Mouse (Mus musculus) forebrain, embryonic 11.5 days (tissue): ENCODE results near the gene Meis1. TPM values are rescaled to one million over a fixed set of nuclear protein-coding genes. Genes with fewer than 3 reads are reported as not detected.
A peak's percentile ranks its signal among the peaks of the same experiment; 100 is the strongest.

Experiments
- ATAC-seq: fragments of 200-750 bp; cut with Nextera tagmentation; replicated peaks from 2 replicates; pipeline ENCODE4 v1.8.0; 2017; ENCODE audit warnings: moderate TSS enrichment; ENCODE audit not compliant: low FRiP score
- DNase-seq: peaks from one replicate; pipeline ENCODE4 v3.0.0-alpha.2; 2017; ENCODE audit warnings: low spot score
- H3K27ac ChIP-seq: fragments of 300-500 bp; sonication (generic); 2 replicates; pipeline ENCODE4 v1.5.1; 2014; ENCODE audit warnings: low read depth, low read length
- H3K27me3 ChIP-seq: fragments of 300-500 bp; sonication (generic); 2 replicates; pipeline ENCODE4 v1.6.1; 2014; ENCODE audit warnings: mild to moderate bottlenecking, low read length, mixed read lengths; ENCODE audit not compliant: control insufficient read depth, insufficient read depth
- H3K36me3 ChIP-seq: fragments of 300-500 bp; sonication (generic); 2 replicates; pipeline ENCODE4 v1.6.1; 2014; ENCODE audit warnings: mild to moderate bottlenecking, low read length, moderate library complexity, mixed read lengths; ENCODE audit not compliant: control insufficient read depth, insufficient read depth
- H3K4me1 ChIP-seq: fragments of 300-500 bp; sonication (generic); replicated peaks from 2 replicates; pipeline ENCODE4 v1.6.1; 2014; ENCODE audit warnings: low read length, mixed read lengths; ENCODE audit not compliant: control insufficient read depth, insufficient read depth
- H3K4me2 ChIP-seq: fragments of 300-500 bp; sonication (generic); 2 replicates; pipeline ENCODE4 v1.6.1; 2014; ENCODE audit warnings: low read depth, mild to moderate bottlenecking, low read length, moderate library complexity, mixed read lengths; ENCODE audit not compliant: severe bottlenecking
- H3K4me3 ChIP-seq: fragments of 300-500 bp; sonication (generic); 2 replicates; pipeline ENCODE4 v1.5.1; 2014; ENCODE audit warnings: low read depth, low read length
- H3K9ac ChIP-seq: fragments of 300-500 bp; sonication (generic); 2 replicates; pipeline ENCODE4 v1.6.1; 2014; ENCODE audit warnings: low read length
- H3K9me3 ChIP-seq: fragments of 300-500 bp; sonication (generic); 2 replicates; pipeline ENCODE4 v1.6.1; 2016; ENCODE audit warnings: low read length, mixed read lengths; ENCODE audit not compliant: control insufficient read depth
- WGBS: fragments of 180-500 bp; shearing (Covaris S2); extraction: QIAGEN DNeasy Blood & Tissue Kit; methylation state at CpG from one replicate; pipeline ENCODE4 v1.1.7; 2014; 5-methylcytosine and 5-hydroxymethylcytosine counted together
- polyA plus RNA-seq: library from polyadenylated mRNA; unstranded; fragments of >200 nt; fragmentation: Nextera tagmentation; extraction: Ambion mirVana; gene quantifications from 2 replicates; pipeline ENCODE4 v1.2.1, GENCODE M21; 2014

Meis1 gene
- polyA plus RNA-seq, 1 experiment from 2014 or later = 29.9 TPM

DNA sequence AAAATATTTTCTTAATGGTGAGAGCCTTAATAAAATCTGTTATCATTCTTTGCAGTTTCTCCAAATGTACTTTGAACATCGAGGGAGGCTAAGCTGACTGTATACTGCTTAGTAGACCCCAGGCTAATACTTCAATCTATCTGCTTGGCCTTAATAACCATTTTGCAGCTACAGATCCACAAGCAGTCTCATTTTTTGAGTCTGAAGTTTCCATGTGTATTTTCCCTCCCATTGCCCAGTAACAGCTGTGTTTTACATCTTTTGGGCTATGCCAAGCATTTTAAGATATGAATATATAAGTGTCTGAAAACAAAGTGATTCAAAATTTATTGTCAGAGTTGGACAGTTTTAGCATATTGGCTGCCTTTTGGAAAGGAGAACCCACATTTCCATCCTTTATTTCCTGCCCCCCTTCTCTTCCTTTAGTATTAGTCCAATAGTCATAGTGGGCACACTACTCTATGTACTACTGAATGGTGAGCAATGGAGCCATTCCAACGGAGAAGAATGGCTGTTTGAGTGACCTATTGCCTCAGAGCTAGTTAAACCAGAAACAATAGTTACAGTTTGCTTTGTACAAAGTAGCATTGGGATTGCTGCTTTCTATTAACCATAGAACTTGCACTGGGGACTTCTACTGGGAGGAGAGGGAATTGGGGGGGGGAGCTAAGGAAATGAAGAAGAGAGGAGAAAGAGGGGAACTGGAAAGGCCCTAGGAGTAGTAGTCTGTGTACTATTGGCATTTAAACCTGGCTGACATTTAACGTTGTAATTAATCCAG, 12.7 kb downstream of the Meis1 start:
- DNase-seq (no peak), ATAC-seq (no peak)
- 43% methylated on average over 3 of the region's 3 CpGs for WGBS

DNA sequence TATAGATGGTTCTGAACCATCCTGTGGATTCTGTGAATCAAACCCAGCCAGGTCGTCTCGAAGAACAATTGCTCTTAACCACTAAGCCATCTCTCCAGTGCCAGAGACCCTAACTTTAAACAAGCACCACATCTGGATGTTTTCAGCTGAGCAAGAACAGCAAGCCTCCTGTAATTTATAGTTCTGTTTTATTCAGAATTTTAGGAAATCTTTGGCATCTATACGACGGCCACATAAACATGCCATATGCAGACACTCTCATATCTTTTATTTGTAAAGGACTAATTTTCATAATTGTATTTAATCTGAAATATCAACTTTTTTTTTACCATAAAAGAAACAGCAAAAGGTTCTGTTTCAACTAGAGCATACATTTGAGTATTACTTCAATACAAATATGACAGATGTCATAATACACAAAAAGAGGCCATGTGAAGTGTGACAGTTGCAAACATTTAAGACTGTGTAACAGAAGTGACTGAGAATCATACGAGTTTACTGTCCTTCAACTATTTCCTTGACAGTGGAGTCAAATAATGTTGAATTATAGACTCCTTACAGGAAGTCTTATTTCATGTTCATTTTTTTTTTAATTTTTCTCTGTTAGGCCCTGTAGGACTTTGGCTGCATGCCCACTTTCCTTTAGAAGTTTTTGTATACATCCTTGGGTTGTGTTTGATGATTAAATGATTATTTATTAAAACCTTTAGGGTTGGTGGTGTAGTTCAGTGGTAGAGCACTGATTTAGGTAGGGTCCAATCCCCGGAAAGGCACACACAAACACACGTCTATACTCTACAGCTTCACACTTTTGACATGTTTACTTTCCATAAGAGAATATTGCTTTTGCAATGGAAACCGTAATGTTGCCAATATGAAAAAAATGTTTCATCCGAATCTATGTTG, 13.5 kb downstream of the Meis1 start:
- Histone ChIP-seq H3K27me3 (peaks cover 17% of the 10 kb centered on the region), H3K27ac (no peak overlapping the region), H3K9me3 (no peaks in the 10 kb centered on the region), H3K4me1 (peaks cover 6% of the 10 kb centered on the region; the same call in 1 of the 2 replicates), H3K4me2 (no peak overlapping the region), H3K36me3 (no peaks in the 10 kb centered on the region), H3K9ac (no peak overlapping the region), H3K4me3 (no peak overlapping the region)
- no peak for DNase-seq
- 83% methylated on average over 9 of the region's 9 CpGs for WGBS
- ATAC-seq = no peak

More for the DNA sequence above, 12.7 kb downstream of the Meis1 start:
- no peak overlapping the region for H3K4me3 ChIP-seq
- H3K4me2 ChIP-seq = no peak overlapping the region
- no peak overlapping the region for H3K9ac ChIP-seq
- H3K27me3 ChIP-seq = peaks cover 22% of the 10 kb centered on the region
- no peaks in the 10 kb centered on the region for H3K9me3 ChIP-seq
- peaks cover 6% of the 10 kb centered on the region; the same call in 1 of the 2 replicates for H3K4me1 ChIP-seq
- no peak overlapping the region for H3K27ac ChIP-seq
- no peaks in the 10 kb centered on the region for H3K36me3 ChIP-seq

DNA sequence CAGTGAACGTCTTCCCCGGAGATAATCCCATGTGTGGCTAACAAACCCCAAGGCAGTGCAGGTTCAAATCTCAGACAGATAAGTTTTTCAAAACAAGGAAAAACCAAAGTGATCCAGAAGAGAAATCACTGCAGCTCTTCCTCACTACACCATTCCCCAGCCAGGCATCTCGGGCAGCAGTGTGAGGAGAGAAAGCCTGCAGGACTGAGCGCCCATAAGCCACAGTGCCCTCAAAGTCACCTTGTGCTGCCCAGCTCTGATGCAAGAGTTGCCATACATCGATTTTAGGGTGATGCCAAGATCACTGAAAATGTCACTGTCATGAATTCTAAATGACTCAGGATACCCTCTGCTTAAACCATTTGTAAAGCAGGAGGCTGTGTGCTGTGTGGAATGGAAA, 15.7 kb downstream of the Meis1 start:
- Histone ChIP-seq H3K9me3 (no peaks in the 10 kb centered on the region), H3K9ac (no peak overlapping the region), H3K36me3 (no peaks in the 10 kb centered on the region), H3K4me1 (peaks cover 6% of the 10 kb centered on the region; the same call in 1 of the 2 replicates), H3K27ac (no peak overlapping the region), H3K27me3 (peaks cover 6% of the 10 kb centered on the region; the same call in 1 of the 2 replicates), H3K4me3 (no peak overlapping the region), H3K4me2 (no peak overlapping the region)
- DNase-seq = no peak
- no peak for ATAC-seq
- WGBS = 33% methylated on average over 5 of the region's 5 CpGs

DNA sequence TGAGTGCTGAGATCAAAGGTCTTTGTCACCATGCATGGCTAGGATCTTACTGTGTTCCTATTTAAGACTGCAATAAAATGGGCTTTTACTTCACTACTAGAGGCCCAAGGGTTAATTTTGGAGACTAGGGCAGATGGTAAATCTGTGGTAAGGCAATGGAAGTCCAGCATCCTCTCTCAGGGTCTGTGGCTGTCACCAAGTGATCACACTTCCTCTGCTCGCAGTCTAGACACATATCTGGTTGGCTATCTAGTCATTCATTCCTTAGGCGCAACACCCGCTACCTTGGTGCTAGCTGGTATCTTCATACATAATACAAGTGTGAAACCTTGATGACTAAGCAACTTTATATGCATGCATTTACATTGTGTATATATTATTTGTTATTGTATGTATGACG, 22.0 kb downstream of the Meis1 start:
- 96% methylated on average over 4 of the region's 4 CpGs for WGBS
- DNase-seq = no peak
- Histone ChIP-seq H3K4me2 (no peak overlapping the region), H3K27me3 (no peaks in the 10 kb centered on the region), H3K4me3 (no peak overlapping the region), H3K9me3 (no peaks in the 10 kb centered on the region), H3K36me3 (no peaks in the 10 kb centered on the region; the same call in 1 of the 2 replicates), H3K27ac (no peak overlapping the region), H3K9ac (no peak overlapping the region), H3K4me1 (0 out of 2 replicates have a peak, but pooled peaks cover 3% of the 10 kb centered on the region)
- no peak for ATAC-seq

DNA sequence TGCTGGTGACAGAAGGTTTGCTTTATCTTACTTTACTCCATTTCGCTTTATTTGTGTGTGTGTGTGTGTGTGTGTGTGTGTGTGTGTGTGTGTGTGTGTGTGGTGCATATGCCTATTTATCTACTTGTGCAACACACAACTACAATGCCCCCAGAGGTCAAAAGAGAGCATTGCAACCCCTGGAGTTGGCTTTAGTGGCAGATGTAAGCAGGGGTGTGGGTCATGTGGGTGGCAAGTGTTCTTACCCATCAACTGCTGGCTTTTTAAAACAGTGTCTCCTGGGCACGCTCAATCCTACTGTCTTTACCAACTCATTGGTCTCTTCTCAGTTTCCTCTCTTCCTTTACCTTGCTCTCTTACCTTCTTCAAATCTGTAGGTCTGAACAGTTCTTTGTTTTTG, 22.5 kb downstream of the Meis1 start:
- Histone ChIP-seq H3K36me3 (no peaks in the 10 kb centered on the region; the same call in 1 of the 2 replicates), H3K27me3 (no peaks in the 10 kb centered on the region), H3K4me1 (0 out of 2 replicates have a peak, but pooled peaks cover 3% of the 10 kb centered on the region), H3K27ac (no peak overlapping the region), H3K4me3 (no peak overlapping the region), H3K4me2 (no peak overlapping the region), H3K9me3 (no peaks in the 10 kb centered on the region), H3K9ac (no peak overlapping the region)
- 86% methylated on average over 2 of the region's 2 CpGs for WGBS
- no peak for ATAC-seq
- no peak for DNase-seq

DNA sequence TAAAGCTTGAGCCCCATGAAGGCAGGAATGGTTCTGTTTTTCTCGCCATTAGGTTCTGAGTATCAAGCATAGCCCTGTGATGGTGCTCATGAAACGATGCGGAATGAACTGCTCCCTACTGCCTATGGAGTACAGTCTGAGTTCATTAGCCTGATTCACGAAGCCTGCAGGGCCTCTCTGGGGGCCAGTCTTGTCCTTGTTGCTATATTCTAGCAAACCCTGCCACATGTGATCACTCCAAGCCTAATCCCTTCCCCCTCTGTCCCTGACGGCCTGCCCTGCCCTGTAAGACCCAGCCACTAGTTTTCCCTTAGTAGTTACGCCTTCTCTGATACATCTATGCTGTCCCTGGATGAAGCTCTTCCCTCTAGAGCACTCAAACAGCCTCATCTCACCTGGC, 26.0 kb downstream of the Meis1 start:
- DNase-seq = no peak
- no peak overlapping the region for H3K27ac ChIP-seq
- no peaks in the 10 kb centered on the region; the same call in 1 of the 2 replicates for H3K36me3 ChIP-seq
- no peak overlapping the region for H3K9ac ChIP-seq
- H3K4me1 ChIP-seq = peaks cover 16% of the 10 kb centered on the region
- WGBS = 69% methylated on average over 6 of the region's 6 CpGs
- H3K27me3 ChIP-seq = no peaks in the 10 kb centered on the region
- no peaks in the 10 kb centered on the region for H3K9me3 ChIP-seq
- no peak overlapping the region for H3K4me3 ChIP-seq
- ATAC-seq = no peak
- no peak overlapping the region for H3K4me2 ChIP-seq

DNA sequence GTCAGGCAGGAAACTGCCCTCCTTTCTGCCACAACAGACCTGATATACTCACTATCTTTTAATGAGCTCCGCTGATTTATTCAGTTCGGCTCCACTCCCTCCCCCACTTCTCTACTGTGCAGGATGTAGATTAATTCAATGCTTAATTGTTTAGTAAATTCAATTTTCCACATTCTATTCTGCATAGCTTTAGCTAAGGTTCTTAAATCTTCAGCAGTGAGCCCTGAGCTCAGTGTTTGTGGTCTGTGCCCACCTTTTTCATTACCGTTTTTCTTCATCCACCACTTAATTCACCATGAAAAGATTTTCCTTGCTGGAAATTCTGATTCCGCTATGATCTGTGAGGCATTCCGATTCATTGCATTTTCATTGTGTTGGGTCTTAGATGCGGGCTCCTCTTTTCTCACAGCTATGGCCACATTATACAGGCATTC, 28.5 kb downstream of the Meis1 start:
- DNase-seq (no peak), ATAC-seq (peak; percentile 73)
- Histone ChIP-seq H3K27me3 (no peaks in the 10 kb centered on the region), H3K9ac (no peak overlapping the region), H3K4me2 (peak overlapping the region; percentile 13; the same call in 1 of the 2 replicates), H3K9me3 (no peaks in the 10 kb centered on the region), H3K4me3 (no peak overlapping the region), H3K4me1 (peaks cover 16% of the 10 kb centered on the region), H3K27ac (peak overlapping the region; percentile 28; the same call in 1 of the 2 replicates), H3K36me3 (no peaks in the 10 kb centered on the region; the same call in 1 of the 2 replicates)
- WGBS = 25% methylated on average over 6 of the region's 6 CpGs

DNA sequence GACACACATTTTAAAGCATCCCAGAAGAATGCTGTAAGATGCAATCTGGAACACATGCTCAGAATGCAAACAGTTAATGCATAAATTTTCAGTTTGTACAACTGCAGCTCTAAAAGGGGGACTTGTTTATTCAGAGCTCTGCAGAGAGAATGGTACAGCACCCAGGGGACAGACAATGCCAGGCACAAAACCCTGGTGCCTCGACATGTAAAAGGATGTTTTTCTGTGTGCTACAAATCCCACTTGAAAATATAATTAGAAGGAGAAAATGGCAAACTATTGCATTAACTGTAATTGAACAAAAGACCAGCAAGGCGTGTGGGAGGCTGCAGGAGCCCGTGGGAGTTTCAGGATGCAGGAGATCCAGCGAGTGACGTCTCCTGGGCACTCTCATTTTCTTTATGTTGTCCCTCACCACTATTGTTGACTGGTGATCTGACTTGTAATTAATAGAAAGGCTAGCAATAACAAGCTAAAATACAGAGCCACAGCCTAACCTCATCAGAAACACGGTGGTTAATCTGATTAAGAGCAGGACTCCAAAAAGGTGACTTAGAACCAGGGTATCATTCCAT, 29.0 kb downstream of the Meis1 start:
- no peaks in the 10 kb centered on the region; the same call in 1 of the 2 replicates for H3K36me3 ChIP-seq
- H3K4me2 ChIP-seq = peak overlapping the region; percentile 13; the same call in 1 of the 2 replicates
- peak overlapping the region; percentile 28; the same call in 1 of the 2 replicates for H3K27ac ChIP-seq
- H3K4me3 ChIP-seq = no peak overlapping the region
- no peaks in the 10 kb centered on the region for H3K27me3 ChIP-seq
- peak; percentile 58 for ATAC-seq
- DNase-seq = no peak
- peaks cover 16% of the 10 kb centered on the region for H3K4me1 ChIP-seq
- WGBS = 14% methylated on average over 6 of the region's 6 CpGs
- no peak overlapping the region for H3K9ac ChIP-seq
- H3K9me3 ChIP-seq = no peaks in the 10 kb centered on the region
